Comparison of ENCODE assay signal across 8 mouse cellular contexts in the genomic region with DNA sequence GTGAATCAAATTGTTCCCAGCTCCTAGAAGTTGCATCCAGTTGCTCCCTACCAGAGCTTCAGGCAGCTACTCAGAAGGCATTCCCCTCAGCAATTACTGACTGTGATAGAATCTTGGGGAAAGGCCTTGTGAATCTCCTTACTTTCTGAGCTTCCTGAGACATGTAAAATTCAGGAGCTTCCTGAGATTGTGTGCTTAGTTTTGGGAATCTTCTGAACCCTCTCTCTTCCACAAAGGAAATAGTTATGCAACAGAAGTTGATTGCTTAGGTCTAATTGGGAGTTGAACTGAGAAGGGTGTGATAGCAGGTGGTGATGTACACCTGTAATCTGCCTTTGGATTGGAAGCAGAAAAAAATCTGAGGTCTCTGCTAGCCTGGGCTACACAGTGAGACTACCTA. TPM values are rescaled to one million over a fixed set of nuclear protein-coding genes. Genes with fewer than 3 reads are reported as not detected.
DNase-seq lines count a peak whose midpoint lies in the region; ATAC-seq and TF ChIP-seq lines count a peak whose summit lies in the region.

A gene (minus strand): TSS at position 101 of the 400 bp plus-strand sequence.

- H3K9ac ChIP-seq in lung, postnatal 0 days (replicated peaks; ENCODE audit: low read depth) = no peak within 1 kb of the TSS
- H3K9ac ChIP-seq in limb, embryonic 12.5 days (replicated peaks) = no peak within 1 kb of the TSS

- H3K27ac ChIP-seq in lung, postnatal 0 days (ENCODE audit: low read length) = no peak within 1 kb of the TSS
- H3K27ac ChIP-seq in embryonic fibroblast, embryonic 13.5 days (ENCODE audit: insufficient read depth, low read length) = no peak within 1 kb of the TSS
- no peak within 1 kb of the TSS for H3K27ac ChIP-seq in limb, embryonic 12.5 days
- H3K27ac ChIP-seq in olfactory bulb, adult 2 months (ENCODE audit: insufficient read depth, low read depth, low read length) = no peak within 1 kb of the TSS

- H3K4me1 ChIP-seq in lung, postnatal 0 days (ENCODE audit: insufficient read depth, low read depth, low read length) = no peaks in the 10 kb centered on the region
- peaks cover 3% of the 10 kb centered on the region; the same call in 1 of the 2 replicates for H3K4me1 ChIP-seq in embryonic fibroblast, embryonic 13.5 days (ENCODE audit: control insufficient read depth, insufficient read depth, low read length)
- H3K4me1 ChIP-seq in limb, embryonic 12.5 days (replicated peaks) = peaks cover 9% of the 10 kb centered on the region
- peaks cover 3% of the 10 kb centered on the region; the same call in 1 of the 2 replicates for H3K4me1 ChIP-seq in olfactory bulb, adult 2 months (ENCODE audit: control insufficient read depth, insufficient read depth, low read length)

- H3K4me2 ChIP-seq in lung, postnatal 0 days (replicated peaks; ENCODE audit: low read depth, low read length) = no peak within 1 kb of the TSS
- H3K4me2 ChIP-seq in limb, embryonic 12.5 days = no peak within 1 kb of the TSS

- no peak for TF ChIP-seq EP300 in lung, postnatal 0 days (IDR thresholded peaks at IDR 0.05)

- no peak for DNase-seq in lung, postnatal 0 days (ENCODE audit: low spot score)
- DNase-seq in lung, postnatal 10 days = no peak
- no peak for DNase-seq in heart, postnatal 14 days
- DNase-seq in thymus, postnatal 10 days (ENCODE audit: low spot score in 2 of 2) = no peak
- no peak for DNase-seq in MN1 (ENCODE audit: low spot score)

- TF ChIP-seq POLR2A in embryonic fibroblast, embryonic 13.5 days (IDR thresholded peaks at IDR 0.05; ENCODE audit: low read depth, low read length) = no peak
- no peak for TF ChIP-seq POLR2A in olfactory bulb, adult 2 months (IDR thresholded peaks at IDR 0.05; ENCODE audit: insufficient read depth, low read depth, low read length)

- no peaks in the 10 kb centered on the region for H3K27me3 ChIP-seq in lung, postnatal 0 days (replicated peaks; ENCODE audit: insufficient read depth, low read length)
- no peaks in the 10 kb centered on the region for H3K27me3 ChIP-seq in limb, embryonic 12.5 days

- ATAC-seq in lung, postnatal 0 days = no peak
- ATAC-seq in limb, embryonic 12.5 days (ENCODE audit: insufficient number of reproducible peaks, insufficient read depth, low FRiP score, low TSS enrichment, low read depth) = no peak

- H3K9me3 ChIP-seq in lung, postnatal 0 days (ENCODE audit: low read length) = no peaks in the 10 kb centered on the region
- H3K9me3 ChIP-seq in limb, embryonic 12.5 days = no peaks in the 10 kb centered on the region

- no peak within 1 kb of the TSS for H3K4me3 ChIP-seq in lung, postnatal 0 days (ENCODE audit: low read depth, low read length)
- no peak within 1 kb of the TSS for H3K4me3 ChIP-seq in embryonic fibroblast, embryonic 13.5 days (ENCODE audit: insufficient read depth, low read length)
- H3K4me3 ChIP-seq in limb, embryonic 12.5 days (replicated peaks) = no peak within 1 kb of the TSS
- no peak within 1 kb of the TSS for H3K4me3 ChIP-seq in olfactory bulb, adult 2 months (ENCODE audit: insufficient read depth, low read depth, low read length)

- intact Hi-C loops in heart, postnatal 14 days (cut with DNase I) = no loop called here

- TF ChIP-seq CTCF in lung, postnatal 0 days (IDR thresholded peaks at IDR 0.05) = no peak
- no peak for TF ChIP-seq CTCF in embryonic fibroblast, embryonic 13.5 days (IDR thresholded peaks at IDR 0.05; ENCODE audit: borderline replicate concordance, insufficient read depth, low read length)
- no peak for TF ChIP-seq CTCF in olfactory bulb, adult 2 months (IDR thresholded peaks at IDR 0.05; ENCODE audit: insufficient read depth, low read depth, low read length)

- no peaks in the 10 kb centered on the region for H3K36me3 ChIP-seq in lung, postnatal 0 days (ENCODE audit: insufficient read depth, low read length)
- no peaks in the 10 kb centered on the region for H3K36me3 ChIP-seq in limb, embryonic 12.5 days

RNA-seq across cellular contexts. Expression of the gene that starts here (rescaled TPM):
- polyA plus RNA-seq in lung, postnatal 0 days (2015; fragmentation: Nextera tagmentation; extraction: Ambion mirVana) = 76.1 and 80.2 TPM in 2 replicates
- polyA plus RNA-seq in embryonic fibroblast, embryonic 13.5 days (2011; ENCODE audit: insufficient read length, low read depth, missing spikeins) = 131 and 166 TPM in 2 replicates
- 10 to 100 TPM; 81.3 to 87.3 TPM for total RNA-seq in heart, postnatal 14 days (2021)
- 116 and 124 TPM in 2 replicates for polyA plus RNA-seq in limb, embryonic 12.5 days (2016; fragmentation: Nextera tagmentation; extraction: Ambion mirVana)
- 429 TPM in 1 of 2 replicates, not detected in the other for polyA plus RNA-seq in olfactory bulb, adult 2 months (2012; ENCODE audit: insufficient read depth, insufficient read length, low replicate concordance, missing spikeins)
